Mouse (Mus musculus): ENCODE data around the gene Faf1.

DNA sequence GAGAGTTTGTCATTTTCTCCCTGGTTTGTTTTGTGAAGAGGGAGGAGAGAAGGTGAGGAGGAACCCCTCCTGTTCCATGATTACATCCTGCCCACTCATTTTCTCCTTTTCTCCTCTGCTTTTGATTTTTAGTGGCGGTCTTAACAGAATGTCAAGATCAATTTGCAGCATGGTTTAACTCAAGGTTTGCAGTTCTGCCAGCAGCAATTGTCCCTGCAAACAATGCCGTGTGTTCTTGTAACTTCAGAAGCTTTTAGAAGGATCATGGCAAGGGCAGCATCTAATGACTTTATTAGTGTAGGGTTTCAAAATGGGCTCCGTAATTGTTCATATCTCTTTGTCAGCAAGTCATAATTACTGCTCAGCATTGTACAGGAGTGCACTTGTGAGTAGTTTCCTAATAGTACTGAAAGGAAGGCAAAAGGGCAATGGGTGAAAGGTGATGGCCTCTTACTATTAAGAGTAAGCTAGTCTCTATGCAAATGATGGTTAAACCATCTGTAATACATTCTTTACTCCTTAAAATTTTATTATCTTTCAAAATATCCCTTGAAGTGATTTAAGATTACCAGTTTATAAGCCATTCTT lies 192.6 kb downstream of the Faf1 start:
- TF ChIP-seq CTCF (IDR thresholded peaks at IDR 0.05; ENCODE audit: low read depth) (no peak), EP300 (optimal IDR thresholded peaks at IDR 0.05) (no peak)
